Mouse (Mus musculus) forebrain, postnatal 0 days (tissue): ENCODE measurements at regions not wholly inside any gene's neighbourhood (a gene's known extent, or its start where the extent isn't known, plus 50 kb on each side); places are given as distances from the start of the nearest gene placed in this dataset.

Experiments
- ATAC-seq: fragments of 200-750 bp; cut with Nextera tagmentation; 2 replicates; pipeline ENCODE4 v1.8.0; 2017; ENCODE audit warnings: mild to moderate bottlenecking, moderate library complexity
- DNase-seq: peaks from one replicate; pipeline ENCODE4 v3.0.0-alpha.2; 2015
- H3K27ac ChIP-seq: fragments of 300-500 bp; sonication (generic); 2 replicates; pipeline ENCODE4 v1.5.1; 2014; ENCODE audit warnings: low read depth, mild to moderate bottlenecking, antibody characterized with exemption, low read length, moderate library complexity, mixed read lengths
- H3K27me3 ChIP-seq: fragments of 300-500 bp; sonication (generic); 2 replicates; pipeline ENCODE4 v1.6.1; 2014; ENCODE audit warnings: mild to moderate bottlenecking, low read length, mixed read lengths; ENCODE audit not compliant: insufficient read depth
- H3K36me3 ChIP-seq: fragments of 300-500 bp; sonication (generic); 2 replicates; pipeline ENCODE4 v1.6.1; 2014; ENCODE audit warnings: mild to moderate bottlenecking, moderate library complexity; ENCODE audit not compliant: insufficient read depth
- H3K4me1 ChIP-seq: fragments of 300-500 bp; sonication (generic); 2 replicates; pipeline ENCODE4 v1.6.1; 2014; ENCODE audit warnings: antibody characterized with exemption; ENCODE audit not compliant: insufficient read depth
- H3K4me2 ChIP-seq: fragments of 300-500 bp; sonication (generic); 2 replicates; pipeline ENCODE4 v1.6.1; 2014; ENCODE audit warnings: low read depth, mild to moderate bottlenecking, moderate library complexity
- H3K4me3 ChIP-seq: fragments of 300-500 bp; sonication (generic); 2 replicates; pipeline ENCODE4 v1.5.1; 2014; ENCODE audit warnings: low read depth, low read length, mixed read lengths
- H3K9ac ChIP-seq: fragments of 300-500 bp; sonication (generic); 2 replicates; pipeline ENCODE4 v1.6.1; 2014; ENCODE audit warnings: mild to moderate bottlenecking
- H3K9me3 ChIP-seq: fragments of 300-500 bp; sonication (generic); 2 replicates; pipeline ENCODE4 v1.6.1; 2016; ENCODE audit warnings: low read length
- CTCF ChIP-seq: sonication (generic); IDR thresholded peaks from 2 replicates; pipeline ENCODE4 v1.5.1; 2016; ENCODE audit warnings: antibody characterized with exemption, control low read depth, low read depth
- WGBS: fragments of 180-500 bp; shearing (Covaris S2); extraction: QIAGEN DNeasy Blood & Tissue Kit; methylation state at CpG from one replicate; pipeline ENCODE4 v1.1.7; 2014; 5-methylcytosine and 5-hydroxymethylcytosine counted together

DNA sequence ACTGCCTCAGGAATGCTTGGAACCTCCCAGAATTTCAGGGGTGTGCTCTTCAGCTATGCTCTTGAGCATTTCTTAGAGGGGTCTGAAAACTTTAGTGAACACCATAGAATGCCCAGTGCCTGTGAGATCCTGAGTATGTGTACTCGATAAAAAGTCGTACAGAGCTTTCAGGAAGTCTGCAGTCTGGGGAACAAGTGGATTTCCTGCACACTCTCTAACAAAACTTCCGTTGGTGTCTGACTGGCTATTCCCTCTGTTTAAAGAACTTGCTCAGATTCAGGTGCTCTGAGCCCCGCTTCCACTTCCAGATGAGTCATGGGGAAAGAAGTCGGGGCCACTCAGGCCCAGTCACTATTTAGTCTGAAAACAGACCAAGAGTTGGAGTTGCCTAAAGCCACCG is 155.5 kb downstream of the Pfkfb3 start:
- no peak overlapping the region for H3K27ac ChIP-seq
- 84% methylated on average over 6 of the region's 6 CpGs for WGBS
- no peak overlapping the region for H3K9ac ChIP-seq
- H3K4me3 ChIP-seq, result no peak overlapping the region
- DNase-seq, result no peak
- no peaks in the 10 kb centered on the region for H3K36me3 ChIP-seq
- TF ChIP-seq CTCF, result no peak
- no peaks in the 10 kb centered on the region for H3K27me3 ChIP-seq
- H3K4me2 ChIP-seq, result no peak overlapping the region
- no peaks in the 10 kb centered on the region for H3K9me3 ChIP-seq
- H3K4me1 ChIP-seq, result no peaks in the 10 kb centered on the region
- no peak for ATAC-seq

DNA sequence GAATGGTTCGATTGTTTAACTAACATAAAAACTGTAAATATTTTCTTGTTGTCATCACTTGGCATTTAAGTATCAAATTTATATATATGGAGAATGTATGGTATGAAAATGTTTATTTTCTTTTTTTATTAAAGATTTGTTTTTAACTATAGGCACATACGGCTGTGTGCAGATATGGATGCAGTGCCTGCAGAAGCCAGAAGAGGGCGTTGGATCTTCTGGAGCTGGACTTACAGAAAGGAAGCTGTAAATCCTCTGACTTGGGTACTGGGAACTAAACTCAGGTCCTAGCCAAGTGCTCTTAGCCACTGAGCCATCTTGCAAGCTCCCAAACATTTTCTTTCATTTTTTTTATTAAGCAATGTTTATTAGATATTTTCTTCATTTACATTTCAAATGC is 157.0 kb downstream of the Pfkfb3 start:
- DNase-seq (no peak), ATAC-seq (no peak)
- no peak for TF ChIP-seq CTCF
- Histone ChIP-seq H3K4me2 (no peak overlapping the region), H3K27me3 (no peaks in the 10 kb centered on the region), H3K36me3 (no peaks in the 10 kb centered on the region), H3K4me3 (no peak overlapping the region), H3K9me3 (no peaks in the 10 kb centered on the region), H3K4me1 (no peaks in the 10 kb centered on the region), H3K9ac (no peak overlapping the region), H3K27ac (no peak overlapping the region)
- WGBS, result 92% methylated on average over 3 of the region's 3 CpGs

DNA sequence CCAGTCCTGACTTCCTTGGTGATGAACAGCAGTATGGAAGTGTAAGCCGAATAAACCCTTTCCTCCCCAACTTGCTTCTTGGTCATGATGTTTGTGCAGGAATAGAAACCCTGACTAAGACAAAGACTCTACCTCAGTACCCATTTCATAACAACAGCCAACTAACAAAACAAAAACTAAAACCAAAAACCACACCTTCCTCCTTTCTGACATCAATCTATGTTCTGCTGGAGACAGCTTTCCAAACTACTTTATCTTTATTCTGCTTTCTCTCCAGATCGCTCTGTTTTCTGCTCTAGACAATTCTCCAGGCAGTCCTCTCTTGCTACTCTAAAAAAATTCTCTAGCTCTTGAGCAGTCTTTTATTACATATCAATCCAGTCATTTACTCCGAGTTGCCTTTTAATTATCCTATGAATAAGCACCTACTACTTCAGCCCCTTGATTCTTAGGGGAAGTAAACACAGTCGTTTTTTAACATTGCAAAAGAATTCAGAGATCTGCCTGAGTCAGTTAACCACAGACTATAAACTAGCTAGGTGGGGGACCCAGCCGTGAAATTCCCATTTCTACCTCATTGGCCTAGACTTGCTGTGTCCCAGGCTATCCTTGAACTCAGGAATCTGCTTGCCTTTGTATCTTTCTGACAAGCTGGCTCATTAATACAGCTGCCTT is 159.1 kb downstream of the Pfkfb3 start:
- H3K9me3 ChIP-seq, result no peaks in the 10 kb centered on the region
- ATAC-seq (no peak), DNase-seq (no peak)
- H3K4me2 ChIP-seq, result no peak overlapping the region
- no peak overlapping the region for H3K9ac ChIP-seq
- no peak overlapping the region for H3K27ac ChIP-seq
- no peaks in the 10 kb centered on the region for H3K36me3 ChIP-seq
- TF ChIP-seq CTCF, result no peak
- 55% methylated on average over 4 of the region's 5 CpGs for WGBS
- H3K4me3 ChIP-seq, result no peak overlapping the region
- no peaks in the 10 kb centered on the region for H3K27me3 ChIP-seq
- H3K4me1 ChIP-seq, result no peaks in the 10 kb centered on the region

DNA sequence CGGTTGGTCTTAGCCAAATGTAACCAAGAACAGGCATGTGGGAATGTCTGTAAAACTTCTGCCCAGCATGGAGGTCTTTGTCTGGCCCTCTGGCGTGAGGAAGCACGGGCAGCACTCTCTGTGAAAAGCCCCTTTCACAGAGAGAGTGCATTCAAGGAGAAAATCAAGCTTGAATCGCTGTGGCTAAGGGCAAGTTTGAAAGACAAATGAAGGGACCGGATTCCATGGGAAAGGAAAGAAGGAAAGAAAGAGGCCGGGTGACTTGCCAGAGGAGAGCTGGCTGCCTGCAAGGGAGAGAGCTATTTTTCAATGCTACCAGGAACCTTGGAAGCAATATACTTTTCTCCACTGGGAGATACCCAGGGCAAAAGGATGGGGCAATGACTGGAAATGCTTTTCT is 162.2 kb downstream of the Pfkfb3 start:
- ATAC-seq, result peak; percentile 92
- H3K27ac ChIP-seq, result no peak overlapping the region
- no peaks in the 10 kb centered on the region for H3K27me3 ChIP-seq
- H3K4me2 ChIP-seq, result no peak overlapping the region
- H3K9ac ChIP-seq, result no peak overlapping the region
- H3K36me3 ChIP-seq, result no peaks in the 10 kb centered on the region
- 4% methylated on average over 6 of the region's 6 CpGs for WGBS
- no peaks in the 10 kb centered on the region for H3K4me1 ChIP-seq
- no peaks in the 10 kb centered on the region for H3K9me3 ChIP-seq
- no peak overlapping the region for H3K4me3 ChIP-seq
- peak; percentile 61 for DNase-seq
- TF ChIP-seq CTCF, result no peak

DNA sequence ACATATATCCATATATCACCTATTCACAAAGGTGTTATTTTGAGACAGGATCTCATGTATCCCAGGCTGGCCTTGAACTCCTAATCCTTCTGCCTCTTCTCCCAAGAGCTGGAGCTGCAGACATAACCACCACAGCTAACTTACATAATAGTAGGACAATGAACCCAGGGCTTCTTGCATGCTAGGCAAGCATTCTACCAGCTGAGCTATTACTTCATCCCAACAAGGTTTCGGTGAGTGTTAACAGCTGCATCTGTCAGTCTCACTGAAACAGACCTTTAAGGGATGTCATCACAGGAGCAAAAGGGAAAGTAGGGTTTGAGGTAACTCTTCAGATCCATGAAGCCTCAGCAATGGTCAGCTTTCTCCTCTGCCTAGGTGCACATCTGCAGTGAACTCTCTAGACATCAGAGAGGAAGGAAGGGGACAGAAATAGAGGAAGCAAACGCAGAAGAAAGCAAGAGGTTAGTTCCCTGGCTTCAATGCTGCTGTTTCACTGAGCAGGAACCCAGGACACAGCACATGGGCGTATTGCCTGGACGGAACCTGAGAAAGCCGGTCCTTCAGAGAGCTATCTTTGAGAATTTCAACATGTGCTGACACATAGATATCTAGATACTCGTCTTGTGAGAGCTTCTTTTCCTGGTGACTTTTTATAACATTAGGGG is 163.1 kb downstream of the Pfkfb3 start:
- WGBS, result 45% methylated on average over 6 of the region's 6 CpGs
- no peak for DNase-seq
- no peaks in the 10 kb centered on the region for H3K27me3 ChIP-seq
- H3K9ac ChIP-seq, result no peak overlapping the region
- no peaks in the 10 kb centered on the region for H3K4me1 ChIP-seq
- H3K9me3 ChIP-seq, result no peaks in the 10 kb centered on the region
- H3K4me2 ChIP-seq, result no peak overlapping the region
- no peak for TF ChIP-seq CTCF
- ATAC-seq, result no peak
- no peak overlapping the region for H3K27ac ChIP-seq
- H3K36me3 ChIP-seq, result no peaks in the 10 kb centered on the region
- H3K4me3 ChIP-seq, result no peak overlapping the region

DNA sequence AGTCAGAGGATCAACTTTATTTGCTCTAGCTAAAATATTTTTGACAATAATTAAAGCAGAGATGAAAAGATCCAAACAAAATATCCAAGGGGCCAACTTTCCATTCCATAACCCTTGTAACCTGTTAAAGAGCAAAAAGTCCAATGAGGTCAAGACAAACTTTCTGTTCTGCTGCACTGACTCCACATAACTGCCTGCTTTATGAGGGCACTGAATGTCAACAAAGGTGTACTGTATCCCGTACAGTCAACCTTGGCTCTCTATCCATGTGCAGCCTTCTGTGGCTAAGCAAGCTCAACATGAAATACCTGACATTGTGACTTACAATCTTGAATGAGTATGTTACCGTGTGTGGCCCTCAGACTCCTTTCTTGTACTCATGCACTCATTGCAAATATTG is 166.3 kb downstream of the Pfkfb3 start:
- WGBS, result 89% methylated on average over 2 of the region's 2 CpGs
- no peaks in the 10 kb centered on the region for H3K9me3 ChIP-seq
- no peak for DNase-seq
- H3K4me3 ChIP-seq, result no peak overlapping the region
- ATAC-seq, result no peak
- H3K36me3 ChIP-seq, result no peaks in the 10 kb centered on the region
- H3K4me2 ChIP-seq, result no peak overlapping the region
- H3K4me1 ChIP-seq, result no peaks in the 10 kb centered on the region
- H3K9ac ChIP-seq, result no peak overlapping the region
- no peaks in the 10 kb centered on the region for H3K27me3 ChIP-seq
- no peak for TF ChIP-seq CTCF
- no peak overlapping the region for H3K27ac ChIP-seq

DNA sequence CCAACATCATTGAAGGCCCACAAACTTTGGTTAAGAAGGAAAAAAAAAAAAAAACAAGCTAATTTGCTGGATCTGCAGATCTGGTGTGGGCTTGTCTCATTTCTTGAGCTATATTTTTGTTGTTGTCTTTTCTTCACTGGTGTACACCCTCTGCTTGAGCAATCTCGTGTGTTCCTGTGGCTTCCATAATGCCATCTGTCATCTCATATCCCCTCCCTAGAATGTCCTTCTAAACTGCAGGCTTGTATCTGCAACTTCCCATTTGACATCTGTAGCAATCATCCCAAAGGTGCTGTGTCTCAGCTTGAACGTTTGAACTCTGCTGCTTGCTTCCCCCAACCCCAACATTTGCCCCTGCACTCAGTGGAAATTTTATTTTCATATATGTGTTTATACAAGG is 170.1 kb downstream of the Pfkfb3 start:
- no peaks in the 10 kb centered on the region for H3K36me3 ChIP-seq
- no peaks in the 10 kb centered on the region for H3K4me1 ChIP-seq
- no peak overlapping the region for H3K4me2 ChIP-seq
- H3K4me3 ChIP-seq, result no peak overlapping the region
- ATAC-seq (no peak), DNase-seq (no peak)
- no peaks in the 10 kb centered on the region for H3K27me3 ChIP-seq
- 75% methylated on average over 2 of the region's 2 CpGs for WGBS
- TF ChIP-seq CTCF, result no peak
- no peak overlapping the region for H3K27ac ChIP-seq
- no peaks in the 10 kb centered on the region for H3K9me3 ChIP-seq
- no peak overlapping the region for H3K9ac ChIP-seq
